Mouse (Mus musculus) stomach, postnatal 0 days (tissue): ENCODE data around the gene E130116L18Rik.

Source experiments
- CTCF ChIP-seq: IDR thresholded peaks from 2 replicates; pipeline ENCODE4 v1.5.1; 2016; ENCODE audit warnings: antibody characterized with exemption, low read depth, mild to moderate bottlenecking, moderate library complexity
- EP300 ChIP-seq: optimal IDR thresholded peaks from 2 replicates; pipeline ENCODE3; 2016; ENCODE audit warnings: antibody characterized with exemption

- no peak for TF ChIP-seq CTCF
- TF ChIP-seq EP300 = no peak
Measured at GRCm38 (mm10) chr5:25246473-25246865, 23.5 kb upstream of the E130116L18Rik start.
